Mouse (Mus musculus) neural tube, embryonic 14.5 days (tissue): ENCODE data around the gene Oxnad1. TPM values are rescaled to one million over a fixed set of nuclear protein-coding genes. Genes with fewer than 3 reads are reported as not detected.

Source experiments
- ATAC-seq: fragments of 200-750 bp; cut with Nextera tagmentation; 2 replicates; pipeline ENCODE4 v1.8.0; 2017; ENCODE audit warnings: low read depth, mild to moderate bottlenecking, moderate TSS enrichment, moderate library complexity
- H3K27ac ChIP-seq: fragments of 300-500 bp; sonication (generic); 2 replicates; pipeline ENCODE4 v1.5.1; 2014; ENCODE audit warnings: low read depth, mild to moderate bottlenecking, control low read depth, low read length, moderate library complexity, mixed read lengths
- H3K27me3 ChIP-seq: fragments of 300-500 bp; sonication (generic); 2 replicates; pipeline ENCODE4 v1.6.1; 2014; ENCODE audit warnings: low read length; ENCODE audit not compliant: control insufficient read depth, insufficient read depth
- H3K36me3 ChIP-seq: fragments of 300-500 bp; sonication (generic); 2 replicates; pipeline ENCODE4 v1.6.1; 2014; ENCODE audit warnings: low read length, mixed read lengths; ENCODE audit not compliant: control insufficient read depth, insufficient read depth
- H3K4me1 ChIP-seq: fragments of 300-500 bp; sonication (generic); 2 replicates; pipeline ENCODE4 v1.6.1; 2014; ENCODE audit warnings: low read length; ENCODE audit not compliant: control insufficient read depth, insufficient read depth
- H3K4me2 ChIP-seq: fragments of 300-500 bp; sonication (generic); 2 replicates; pipeline ENCODE4 v1.6.1; 2014; ENCODE audit warnings: mild to moderate bottlenecking, low read depth, low read length, control low read depth
- H3K4me3 ChIP-seq: fragments of 300-500 bp; sonication (generic); 2 replicates; pipeline ENCODE4 v1.5.1; 2014; ENCODE audit warnings: low read depth, low read length, control low read depth, mixed read lengths
- H3K9ac ChIP-seq: fragments of 300-500 bp; sonication (generic); replicated peaks from 2 replicates; pipeline ENCODE4 v1.6.1; 2014; ENCODE audit warnings: low read depth, mild to moderate bottlenecking, control low read depth, low read length, mixed read lengths
- H3K9me3 ChIP-seq: fragments of 300-500 bp; sonication (generic); 2 replicates; pipeline ENCODE4 v1.6.1; 2016; ENCODE audit warnings: low read length; ENCODE audit not compliant: control insufficient read depth
- WGBS: fragments of 180-500 bp; shearing (Covaris S2); extraction: QIAGEN DNeasy Blood & Tissue Kit; methylation state at CpG from one replicate; pipeline ENCODE4 v1.1.7; 2014; 5-methylcytosine and 5-hydroxymethylcytosine counted together
- polyA plus RNA-seq: library from polyadenylated mRNA; unstranded; fragments of >200 nt; fragmentation: Nextera tagmentation; extraction: Ambion mirVana; gene quantifications from 2 replicates; pipeline ENCODE4 v1.2.1, GENCODE M21; 2014

Oxnad1 gene
- polyA plus RNA-seq, 1 experiment from 2014 or later, result 13.8 TPM

- no peaks in the 10 kb centered on the region for H3K36me3 ChIP-seq
- H3K9me3 ChIP-seq, result no peaks in the 10 kb centered on the region
- H3K9ac ChIP-seq, result no peak overlapping the region
- H3K4me3 ChIP-seq, result no peak overlapping the region
- no peak for ATAC-seq
- H3K4me1 ChIP-seq, result no peaks in the 10 kb centered on the region
- WGBS, result 98% methylated on average over 2 of the region's 2 CpGs
- H3K27ac ChIP-seq, result no peak overlapping the region
- no peaks in the 10 kb centered on the region for H3K27me3 ChIP-seq
- H3K4me2 ChIP-seq, result no peak overlapping the region
Measured at GRCm38 (mm10) chr14:32056675-32057074, 28.5 kb upstream of the Oxnad1 start.

DNA sequence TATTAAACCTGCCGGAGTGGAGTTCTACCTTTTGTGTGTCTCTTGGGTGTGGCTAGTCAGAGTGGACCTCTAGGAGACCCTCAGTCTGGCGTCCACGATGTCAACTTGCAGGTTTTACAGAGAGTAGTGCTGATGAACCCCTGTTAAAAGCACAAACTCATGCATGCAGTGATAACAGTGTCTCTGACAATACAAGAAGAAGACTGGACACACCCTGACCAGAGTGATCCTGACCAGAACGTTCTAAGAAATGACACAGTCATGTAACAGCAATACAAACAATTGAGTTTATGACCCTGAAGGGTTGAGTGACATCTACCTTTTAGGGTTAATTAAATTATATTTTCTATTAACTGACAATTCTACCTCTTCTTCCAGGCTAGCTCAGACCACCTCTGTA is 27.5 kb upstream of the Oxnad1 start:
- Histone ChIP-seq H3K4me2 (no peak overlapping the region), H3K9me3 (no peaks in the 10 kb centered on the region), H3K4me1 (no peaks in the 10 kb centered on the region), H3K27ac (no peak overlapping the region), H3K36me3 (no peaks in the 10 kb centered on the region), H3K9ac (no peak overlapping the region), H3K4me3 (no peak overlapping the region), H3K27me3 (no peaks in the 10 kb centered on the region)
- WGBS, result 92% methylated on average over 4 of the region's 4 CpGs
- no peak for ATAC-seq

DNA sequence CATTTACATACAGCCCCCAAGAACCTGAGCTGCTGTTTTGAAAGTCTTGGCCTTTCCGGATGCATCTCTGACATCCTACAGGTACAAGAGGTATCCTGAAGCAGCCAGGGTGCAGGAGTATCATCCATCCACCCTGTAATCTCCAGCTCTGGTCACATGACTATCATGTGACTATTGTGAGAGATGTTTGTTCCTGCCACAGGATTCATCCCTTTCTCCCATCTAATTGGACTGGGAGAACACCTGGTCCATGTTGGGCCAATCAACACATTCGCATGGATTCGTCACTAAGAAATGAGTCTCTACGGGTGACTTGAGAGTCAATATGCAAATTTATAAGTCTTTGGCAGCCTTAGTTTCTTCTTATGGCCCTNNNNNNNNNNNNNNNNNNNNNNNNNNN is 23.8 kb upstream of the Oxnad1 start:
- H3K27me3 ChIP-seq, result no peaks in the 10 kb centered on the region
- no peak overlapping the region for H3K9ac ChIP-seq
- H3K9me3 ChIP-seq, result no peaks in the 10 kb centered on the region
- no peaks in the 10 kb centered on the region for H3K36me3 ChIP-seq
- H3K27ac ChIP-seq, result no peak overlapping the region
- no peak for ATAC-seq
- WGBS, result 92% methylated on average over 4 of the region's 4 CpGs
- no peak overlapping the region for H3K4me3 ChIP-seq
- H3K4me2 ChIP-seq, result no peak overlapping the region
- no peaks in the 10 kb centered on the region for H3K4me1 ChIP-seq

DNA sequence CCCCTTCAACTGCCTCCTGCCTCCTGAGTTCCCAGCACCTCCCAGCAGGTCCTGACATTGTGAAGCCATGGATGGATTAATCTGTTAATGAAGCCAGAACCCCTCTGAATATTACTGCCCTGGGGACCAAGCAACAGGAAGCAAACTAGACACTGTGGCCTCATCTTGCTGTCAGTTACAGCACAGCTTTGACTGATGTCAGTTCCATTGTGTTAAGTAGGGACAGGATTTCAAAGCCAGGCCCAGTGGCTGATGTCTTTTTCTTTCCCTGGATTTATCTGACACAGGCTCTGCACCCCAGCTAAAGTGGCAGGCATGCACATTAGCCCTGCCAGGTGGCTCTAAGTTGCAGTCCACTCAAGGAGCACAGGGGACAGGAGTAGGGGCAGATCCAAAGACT is 12.4 kb upstream of the Oxnad1 start:
- Histone ChIP-seq H3K27me3 (no peaks in the 10 kb centered on the region), H3K4me3 (no peak overlapping the region), H3K36me3 (no peaks in the 10 kb centered on the region), H3K4me1 (no peaks in the 10 kb centered on the region), H3K9me3 (no peaks in the 10 kb centered on the region), H3K9ac (no peak overlapping the region), H3K27ac (no peak overlapping the region), H3K4me2 (no peak overlapping the region)
- ATAC-seq, result no peak

DNA sequence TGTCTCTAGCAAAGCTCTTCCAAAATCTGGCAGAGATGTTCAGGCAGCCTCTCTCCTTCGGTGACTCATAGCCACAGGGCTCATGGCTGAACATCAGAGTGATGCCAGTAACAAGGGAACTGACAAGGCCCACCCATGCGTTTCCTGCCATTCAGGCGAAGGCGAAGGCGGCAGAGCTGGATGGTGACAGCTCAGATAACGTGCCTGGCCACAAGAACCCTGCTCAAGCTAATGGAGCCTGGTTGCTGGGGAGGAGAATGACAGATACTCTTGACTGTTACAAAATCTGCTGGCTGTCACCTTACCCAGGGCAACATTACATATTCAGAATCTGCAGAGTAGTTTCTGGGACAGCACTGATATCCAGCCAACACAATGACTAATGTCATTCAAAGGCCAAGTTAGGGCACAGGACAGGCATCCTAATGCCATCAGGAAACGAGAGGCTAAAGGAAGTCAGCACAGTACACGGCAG is 11.9 kb upstream of the Oxnad1 start:
- no peaks in the 10 kb centered on the region for H3K4me1 ChIP-seq
- no peak overlapping the region for H3K4me2 ChIP-seq
- no peak overlapping the region for H3K9ac ChIP-seq
- ATAC-seq, result no peak
- no peaks in the 10 kb centered on the region for H3K9me3 ChIP-seq
- H3K27ac ChIP-seq, result no peak overlapping the region
- no peaks in the 10 kb centered on the region for H3K27me3 ChIP-seq
- WGBS, result 72% methylated on average over 8 of the region's 8 CpGs
- H3K36me3 ChIP-seq, result no peaks in the 10 kb centered on the region
- no peak overlapping the region for H3K4me3 ChIP-seq

- H3K27me3 ChIP-seq, result no peaks in the 10 kb centered on the region
- no peak overlapping the region for H3K4me2 ChIP-seq
- no peak overlapping the region for H3K9ac ChIP-seq
- H3K36me3 ChIP-seq, result no peaks in the 10 kb centered on the region
- H3K4me1 ChIP-seq, result no peaks in the 10 kb centered on the region
- H3K9me3 ChIP-seq, result no peaks in the 10 kb centered on the region
- no peak overlapping the region for H3K4me3 ChIP-seq
- no peak overlapping the region for H3K27ac ChIP-seq
- no peak for ATAC-seq
- 75% methylated on average over 7 of the region's 7 CpGs for WGBS
Measured at GRCm38 (mm10) chr14:32073901-32074300, 11.3 kb upstream of the Oxnad1 start.

DNA sequence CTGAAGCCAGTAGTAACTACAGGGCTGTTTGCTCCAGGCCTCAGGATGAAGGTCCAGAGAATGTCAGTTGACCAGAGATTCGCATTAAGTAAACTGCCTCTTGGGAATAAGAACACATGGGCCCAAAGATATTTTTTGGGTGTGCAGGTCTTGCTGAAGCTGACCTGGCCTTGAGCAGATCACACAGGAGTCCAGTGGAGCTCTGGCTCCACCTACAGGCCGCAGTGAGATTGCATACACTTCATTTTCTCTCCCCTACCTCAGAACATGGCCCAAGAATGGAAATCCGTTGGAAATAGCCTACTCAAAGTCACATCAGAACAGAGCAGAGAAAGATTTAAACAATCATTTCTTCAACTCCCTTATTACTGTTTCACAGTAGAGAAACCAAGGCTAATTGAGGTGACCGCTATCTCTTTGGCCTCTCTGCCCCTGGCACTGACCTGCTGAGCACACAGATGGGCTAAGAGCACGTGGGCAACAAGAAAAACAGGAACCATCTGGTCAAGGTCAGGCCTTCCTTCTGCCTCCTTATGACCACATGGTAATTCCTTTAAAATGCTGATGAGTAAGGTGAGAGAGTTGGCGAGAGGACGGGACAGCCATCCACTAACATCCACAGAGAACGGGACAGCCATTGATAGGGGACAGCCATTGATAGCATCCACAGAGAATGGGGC is 8.1 kb upstream of the Oxnad1 start:
- H3K27ac ChIP-seq, result no peak overlapping the region
- ATAC-seq, result no peak
- 53% methylated on average over 8 of the region's 8 CpGs for WGBS
- H3K4me2 ChIP-seq, result no peak overlapping the region
- no peak overlapping the region for H3K4me3 ChIP-seq
- H3K4me1 ChIP-seq, result no peaks in the 10 kb centered on the region
- H3K27me3 ChIP-seq, result no peaks in the 10 kb centered on the region
- H3K9me3 ChIP-seq, result no peaks in the 10 kb centered on the region
- H3K36me3 ChIP-seq, result peaks cover 6% of the 10 kb centered on the region
- no peak overlapping the region for H3K9ac ChIP-seq

DNA sequence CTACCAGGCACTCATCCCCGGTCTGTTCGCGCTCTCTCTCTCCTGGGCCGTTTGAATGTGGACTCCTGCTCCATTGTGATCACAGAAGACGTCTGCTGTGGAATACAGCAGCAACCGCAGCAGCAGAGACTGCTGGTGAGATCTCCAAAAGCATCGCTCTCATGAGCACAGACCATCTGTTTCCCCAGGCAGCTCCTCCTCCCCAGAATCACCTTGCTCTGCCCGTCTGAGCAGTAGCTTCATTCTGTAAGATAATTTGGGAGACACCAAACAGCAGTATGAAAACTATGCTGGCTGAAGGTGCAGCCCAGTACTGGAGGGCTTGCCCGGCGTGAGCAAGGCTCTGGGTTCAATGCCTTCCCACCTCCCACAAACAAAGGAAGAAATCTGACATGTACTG is 4.1 kb upstream of the Oxnad1 start:
- Histone ChIP-seq H3K9me3 (no peaks in the 10 kb centered on the region), H3K4me2 (no peak overlapping the region)
- WGBS, result 88% methylated on average over 10 of the region's 10 CpGs

DNA sequence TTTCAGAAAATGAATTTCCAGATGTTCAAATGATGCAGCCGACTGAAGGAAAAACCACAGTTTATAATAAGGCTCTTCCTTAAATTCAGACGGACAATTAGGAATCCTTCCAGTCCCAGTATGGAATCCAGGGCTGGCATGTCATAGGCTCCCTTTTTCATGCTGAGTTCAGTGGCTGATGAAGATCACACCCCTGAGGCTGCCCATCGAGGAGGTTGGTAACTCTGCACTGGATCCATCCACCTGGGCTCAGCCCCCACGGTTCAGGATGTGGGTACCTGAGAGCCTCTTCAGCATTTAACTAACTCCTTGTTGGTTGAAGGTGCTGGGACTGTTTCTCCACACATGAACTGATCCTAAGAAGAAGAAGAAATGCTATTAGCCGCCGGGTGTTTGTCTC is 2.3 kb upstream of the Oxnad1 start:
- Histone ChIP-seq H3K27ac (no peak overlapping the region), H3K4me3 (no peak overlapping the region), H3K9me3 (no peaks in the 10 kb centered on the region), H3K9ac (no peak overlapping the region), H3K4me2 (no peak overlapping the region), H3K36me3 (peaks cover 17% of the 10 kb centered on the region), H3K27me3 (no peaks in the 10 kb centered on the region), H3K4me1 (peaks cover 17% of the 10 kb centered on the region; the same call in 1 of the 2 replicates)
- 97% methylated on average over 6 of the region's 6 CpGs for WGBS
- no peak for ATAC-seq

More for the DNA sequence above, 4.1 kb upstream of the Oxnad1 start:
- H3K9ac ChIP-seq, result no peak overlapping the region
- no peak overlapping the region for H3K4me3 ChIP-seq
- peaks cover 17% of the 10 kb centered on the region for H3K36me3 ChIP-seq
- no peaks in the 10 kb centered on the region for H3K27me3 ChIP-seq
- peaks cover 4% of the 10 kb centered on the region; the same call in 1 of the 2 replicates for H3K4me1 ChIP-seq
- no peak overlapping the region for H3K27ac ChIP-seq
- ATAC-seq, result no peak
